Mouse (Mus musculus): ENCODE data around the gene Kcnj9. TPM values are rescaled to one million over a fixed set of nuclear protein-coding genes. Genes with fewer than 3 reads are reported as not detected.

Kcnj9 gene
- polyA plus RNA-seq, 1 experiment = 169 TPM

- Histone ChIP-seq H3K27ac (ENCODE audit: insufficient read depth, low read length) (peak overlapping the region; percentile 70), H3K4me1 (ENCODE audit: control insufficient read depth, insufficient read depth, low read length) (peaks cover 6% of the 10 kb centered on the region), H3K4me3 (ENCODE audit: insufficient read depth, low read length) (no peak overlapping the region)
- no peak for TF ChIP-seq CTCF (IDR thresholded peaks at IDR 0.05; ENCODE audit: extremely low read depth, insufficient read depth, low read length)
- peak; percentile 46; the same call in 1 of the 2 replicates for TF ChIP-seq POLR2A (IDR thresholded peaks at IDR 0.05; ENCODE audit: extremely low read depth, insufficient read depth, low read length)
These were observed 10.6 kb downstream of the Kcnj9 start for GRCm38 (mm10) chr1:172318424-172319035.

- peak overlapping the region; percentile 70 for H3K27ac ChIP-seq (ENCODE audit: insufficient read depth, low read length)
- no peak overlapping the region for H3K4me3 ChIP-seq (ENCODE audit: insufficient read depth, low read length)
- TF ChIP-seq CTCF (IDR thresholded peaks at IDR 0.05; ENCODE audit: extremely low read depth, insufficient read depth, low read length) (no peak), POLR2A (IDR thresholded peaks at IDR 0.05; ENCODE audit: extremely low read depth, insufficient read depth, low read length) (no peak)
- H3K4me1 ChIP-seq (ENCODE audit: control insufficient read depth, insufficient read depth, low read length) = peaks cover 3% of the 10 kb centered on the region
These were observed 11.2 kb downstream of the Kcnj9 start for GRCm38 (mm10) chr1:172317946-172318345.

DNA sequence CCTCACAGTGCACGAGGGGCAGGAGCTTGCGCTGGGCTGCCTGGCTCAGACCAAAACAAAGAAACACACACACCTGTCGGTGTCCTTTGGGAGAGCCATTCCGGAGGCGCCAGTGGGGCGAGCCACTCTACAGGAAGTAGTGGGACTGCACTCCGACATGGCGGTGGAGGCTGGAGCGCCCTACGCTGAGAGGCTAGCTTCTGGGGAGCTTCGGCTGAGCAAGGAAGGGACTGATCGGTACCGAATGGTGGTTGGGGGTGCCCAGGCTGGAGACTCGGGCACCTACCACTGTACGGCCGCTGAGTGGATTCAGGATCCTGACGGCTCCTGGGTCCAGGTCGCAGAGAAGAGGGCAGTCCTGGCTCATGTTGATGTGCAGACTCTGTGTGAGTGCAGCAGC is 11.7 kb downstream of the Kcnj9 start:
- no peak overlapping the region for H3K4me3 ChIP-seq (ENCODE audit: insufficient read depth, low read length)
- TF ChIP-seq CTCF (IDR thresholded peaks at IDR 0.05; ENCODE audit: extremely low read depth, insufficient read depth, low read length) (no peak), POLR2A (IDR thresholded peaks at IDR 0.05; ENCODE audit: extremely low read depth, insufficient read depth, low read length) (no peak)
- peaks cover 3% of the 10 kb centered on the region for H3K4me1 ChIP-seq (ENCODE audit: control insufficient read depth, insufficient read depth, low read length)
- 0 out of 2 replicates have a peak overlapping the region, but pooled peaks have one; percentile 6 for H3K27ac ChIP-seq (ENCODE audit: insufficient read depth, low read length)

DNA sequence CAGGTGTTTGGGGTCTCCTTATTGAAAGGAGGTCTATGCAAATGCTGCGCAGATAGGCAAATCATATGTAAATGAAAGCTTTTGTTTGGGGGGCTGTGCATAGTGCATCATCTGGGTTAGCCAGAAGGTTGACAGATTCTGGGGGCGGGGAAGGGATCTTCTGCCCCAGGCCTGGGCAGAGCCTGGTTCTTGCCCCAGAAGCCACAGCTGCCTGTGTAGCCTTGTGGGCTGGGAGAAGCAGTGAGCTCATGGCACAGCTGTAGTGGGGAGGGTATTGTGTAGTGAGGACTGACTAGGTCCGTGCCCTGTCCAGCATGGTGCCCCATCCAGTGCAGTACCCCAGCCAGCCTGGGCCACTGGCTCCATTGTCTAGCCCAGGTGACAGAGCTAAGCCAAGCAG is 14.2 kb downstream of the Kcnj9 start:
- TF ChIP-seq POLR2A (IDR thresholded peaks at IDR 0.05; ENCODE audit: extremely low read depth, insufficient read depth, low read length) = no peak
- TF ChIP-seq CTCF (IDR thresholded peaks at IDR 0.05; ENCODE audit: extremely low read depth, insufficient read depth, low read length) = no peak
- Histone ChIP-seq H3K27ac (ENCODE audit: insufficient read depth, low read length) (peak overlapping the region; percentile 26), H3K4me1 (ENCODE audit: control insufficient read depth, insufficient read depth, low read length) (peaks cover 4% of the 10 kb centered on the region), H3K4me3 (ENCODE audit: insufficient read depth, low read length) (peak overlapping the region; percentile 6)

DNA sequence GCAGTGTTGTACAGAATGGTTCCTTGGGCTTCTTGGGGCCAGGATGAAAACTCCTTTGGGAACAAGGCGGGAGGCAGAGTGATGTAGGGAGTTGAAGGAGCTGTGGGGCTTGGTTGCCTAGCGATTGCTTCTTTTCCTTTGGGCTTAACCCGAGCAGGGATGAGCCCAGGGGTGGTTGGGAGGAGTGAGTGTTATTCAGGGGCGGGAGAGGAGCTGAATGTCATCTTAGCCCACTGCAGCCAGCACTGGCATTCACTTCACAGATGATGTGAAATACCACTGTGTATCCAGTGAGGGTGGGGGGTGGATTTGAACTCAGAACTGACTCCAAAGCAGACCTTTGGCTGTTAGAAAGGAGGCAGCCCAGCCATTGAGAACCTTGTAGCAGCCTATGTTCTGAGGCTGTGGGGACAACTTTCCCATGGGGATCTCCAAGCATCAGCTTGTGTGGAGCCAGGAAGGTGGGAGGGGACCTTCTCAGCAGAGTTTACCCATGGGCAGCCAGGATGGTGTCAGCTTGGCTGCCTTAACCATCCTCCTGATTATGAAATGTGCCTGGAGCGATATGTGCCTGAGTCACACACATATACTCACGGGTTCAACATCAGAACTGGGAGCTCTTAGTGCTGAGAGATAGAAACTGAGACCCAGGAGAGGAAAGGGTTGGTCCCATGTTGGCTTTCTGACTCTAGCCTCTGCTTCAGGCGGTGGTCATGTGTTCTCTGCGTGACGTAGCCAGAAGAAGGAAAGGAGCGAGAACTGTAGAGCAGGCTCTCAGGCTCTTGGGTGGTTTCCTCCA is 15.3 kb downstream of the Kcnj9 start:
- Histone ChIP-seq H3K27ac (ENCODE audit: insufficient read depth, low read length) (peak overlapping the region; percentile 97), H3K4me3 (ENCODE audit: insufficient read depth, low read length) (peak overlapping the region; percentile 98), H3K4me1 (ENCODE audit: control insufficient read depth, insufficient read depth, low read length) (peaks cover 9% of the 10 kb centered on the region)
- TF ChIP-seq CTCF (IDR thresholded peaks at IDR 0.05; ENCODE audit: extremely low read depth, insufficient read depth, low read length) (no peak), POLR2A (IDR thresholded peaks at IDR 0.05; ENCODE audit: extremely low read depth, insufficient read depth, low read length) (peak; percentile 69; the same call in 1 of the 2 replicates)

DNA sequence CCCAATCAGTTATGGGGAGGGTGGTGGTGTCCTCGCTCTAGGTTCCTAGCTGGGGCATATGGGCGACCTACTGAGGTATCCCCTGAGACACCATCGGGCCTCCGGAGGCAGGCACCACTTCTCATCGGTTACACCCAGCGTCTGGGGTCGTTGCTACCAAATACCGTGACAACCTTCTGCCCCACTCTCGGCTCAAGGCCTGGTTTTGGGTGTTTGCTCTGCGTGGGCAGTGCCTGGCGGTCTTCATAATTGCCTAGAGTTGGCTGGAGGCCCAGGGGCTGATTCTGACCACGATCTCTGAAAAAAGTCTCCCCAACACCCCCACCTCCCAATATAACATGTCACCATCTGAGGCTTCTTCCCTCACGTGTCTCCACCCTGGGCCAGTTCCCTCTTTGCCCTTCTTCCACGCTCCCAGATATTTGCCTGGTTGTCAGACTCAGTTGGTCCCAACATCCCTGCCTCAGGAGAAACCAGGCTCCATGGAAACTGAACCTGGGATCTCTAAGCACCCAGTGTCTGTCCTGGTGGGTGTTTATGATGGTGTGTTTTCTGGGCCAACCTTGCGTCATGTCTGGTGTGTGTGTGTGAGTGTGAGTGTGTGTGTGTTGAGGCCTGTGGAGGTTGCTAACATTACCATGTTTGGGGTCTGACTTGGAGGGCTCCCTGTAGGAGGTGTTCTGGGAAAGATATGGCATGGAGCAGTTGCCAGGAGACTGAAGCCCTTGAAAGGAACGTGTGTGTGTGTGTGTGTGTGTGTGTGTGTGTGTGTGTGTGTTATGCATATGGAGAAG is 16.2 kb downstream of the Kcnj9 start:
- TF ChIP-seq POLR2A (IDR thresholded peaks at IDR 0.05; ENCODE audit: extremely low read depth, insufficient read depth, low read length) (peak; percentile 61; the same call in 1 of the 2 replicates), CTCF (IDR thresholded peaks at IDR 0.05; ENCODE audit: extremely low read depth, insufficient read depth, low read length) (no peak)
- peaks cover 9% of the 10 kb centered on the region for H3K4me1 ChIP-seq (ENCODE audit: control insufficient read depth, insufficient read depth, low read length)
- H3K27ac ChIP-seq (ENCODE audit: insufficient read depth, low read length) = peak overlapping the region; percentile 97
- H3K4me3 ChIP-seq (ENCODE audit: insufficient read depth, low read length) = peak overlapping the region; percentile 98

- Histone ChIP-seq H3K4me3 (ENCODE audit: insufficient read depth, low read length) (peak overlapping the region; percentile 98), H3K4me1 (ENCODE audit: control insufficient read depth, insufficient read depth, low read length) (peaks cover 9% of the 10 kb centered on the region), H3K27ac (ENCODE audit: insufficient read depth, low read length) (peak overlapping the region; percentile 97)
- TF ChIP-seq CTCF (IDR thresholded peaks at IDR 0.05; ENCODE audit: extremely low read depth, insufficient read depth, low read length) (no peak), POLR2A (IDR thresholded peaks at IDR 0.05; ENCODE audit: extremely low read depth, insufficient read depth, low read length) (peak; percentile 55; the same call in 1 of the 2 replicates)
These were observed 17.0 kb downstream of the Kcnj9 start for GRCm38 (mm10) chr1:172311921-172312767.

- peaks cover 9% of the 10 kb centered on the region for H3K4me1 ChIP-seq (ENCODE audit: control insufficient read depth, insufficient read depth, low read length)
- TF ChIP-seq POLR2A (IDR thresholded peaks at IDR 0.05; ENCODE audit: extremely low read depth, insufficient read depth, low read length) (peak; percentile 73), CTCF (IDR thresholded peaks at IDR 0.05; ENCODE audit: extremely low read depth, insufficient read depth, low read length) (no peak)
- peak overlapping the region; percentile 79 for H3K27ac ChIP-seq (ENCODE audit: insufficient read depth, low read length)
- H3K4me3 ChIP-seq (ENCODE audit: insufficient read depth, low read length) = peak overlapping the region; percentile 98
These were observed 17.7 kb downstream of the Kcnj9 start for GRCm38 (mm10) chr1:172311248-172311906.

Data from cortical plate, adult 2 months (tissue).